Mouse (Mus musculus) testis, adult 10 weeks (tissue): Measurements from ENCODE around the gene Prdm8. TPM values are rescaled to one million over a fixed set of nuclear protein-coding genes. Genes with fewer than 3 reads are reported as not detected.

Experiments used
- polyA plus RNA-seq: library from polyadenylated mRNA; stranded (reverse); fragments of 350-450 nt; fragmentation: Illumina TruSeq; extraction: RNeasy Lipid Tissue Mini Kit (QIAGEN cat#74804); gene quantifications from one replicate; pipeline ENCODE4 v1.2.3, GENCODE M21; 2014; ENCODE audit warnings: low read depth, low replicate concordance

Prdm8 gene
- polyA plus RNA-seq: 0.70 TPM

GRCm38 (mm10) chr5:98167180-98167824 is at the start of gene Prdm8:
TSS of gene Prdm8 (plus strand) at chr5:98167198.

Other genes with a start within 250 kb of the Prdm8 start
- 13.0 TPM for gene Antxr2, start 136.2 kb upstream of the Prdm8 start, polyA plus RNA-seq
- not detected for gene Fgf5, start 87.0 kb downstream of the Prdm8 start, polyA plus RNA-seq
- gene Cfap299, start 162.1 kb downstream of the Prdm8 start, polyA plus RNA-seq: 225 TPM